Mouse (Mus musculus) midbrain, embryonic 15.5 days (tissue): ENCODE data around the gene Otulinl. TPM values are rescaled to one million over a fixed set of nuclear protein-coding genes. Genes with fewer than 3 reads are reported as not detected.
A peak's percentile ranks its signal among the peaks of the same experiment; 100 is the strongest.

ENCODE experiments used
- ATAC-seq: fragments of 200-750 bp; cut with Nextera tagmentation; replicated peaks from 2 replicates; pipeline ENCODE4 v1.8.0; 2017; ENCODE audit warnings: moderate TSS enrichment
- H3K27ac ChIP-seq: fragments of 300-500 bp; sonication (generic); 2 replicates; pipeline ENCODE4 v1.5.1; 2015; ENCODE audit warnings: mild to moderate bottlenecking, inconsistent platforms
- H3K27me3 ChIP-seq: fragments of 300-500 bp; sonication (generic); replicated peaks from 2 replicates; pipeline ENCODE4 v1.6.1; 2015; ENCODE audit warnings: inconsistent platforms
- H3K36me3 ChIP-seq: fragments of 300-500 bp; sonication (generic); replicated peaks from 2 replicates; pipeline ENCODE4 v1.6.1; 2015; ENCODE audit warnings: inconsistent platforms
- H3K4me1 ChIP-seq: fragments of 300-500 bp; sonication (generic); 2 replicates; pipeline ENCODE4 v1.6.1; 2015; ENCODE audit warnings: inconsistent platforms
- H3K4me2 ChIP-seq: fragments of 300-500 bp; sonication (generic); 2 replicates; pipeline ENCODE4 v1.6.1; 2015; ENCODE audit warnings: inconsistent platforms, mild to moderate bottlenecking, moderate library complexity
- H3K4me3 ChIP-seq: fragments of 300-500 bp; sonication (generic); 2 replicates; pipeline ENCODE4 v1.5.1; 2015; ENCODE audit warnings: mild to moderate bottlenecking, inconsistent platforms
- H3K9ac ChIP-seq: fragments of 300-500 bp; sonication (generic); 2 replicates; pipeline ENCODE4 v1.6.1; 2015; ENCODE audit warnings: mild to moderate bottlenecking, inconsistent platforms
- H3K9me3 ChIP-seq: fragments of 300-500 bp; sonication (generic); 2 replicates; pipeline ENCODE4 v1.6.1; 2016; ENCODE audit warnings: inconsistent platforms
- WGBS: fragments of 180-500 bp; shearing (Covaris S2); methylation state at CpG from one replicate; pipeline ENCODE4 v1.1.7; 2015; ENCODE audit warnings: mixed read lengths; 5-methylcytosine and 5-hydroxymethylcytosine counted together
- polyA plus RNA-seq: library from polyadenylated mRNA; unstranded; fragments of >200 nt; fragmentation: Nextera tagmentation; extraction: Ambion mirVana; gene quantifications from 2 replicates; pipeline ENCODE4 v1.2.1, GENCODE M21; 2015

Otulinl gene
- polyA plus RNA-seq, 1 experiment from 2014 or later: 13.3 TPM

- ATAC-seq: no peak
- H3K9me3 ChIP-seq: no peaks in the 10 kb centered on the region
- no peak overlapping the region for H3K9ac ChIP-seq
- 85% methylated on average over 3 of the region's 3 CpGs for WGBS
- H3K4me2 ChIP-seq: no peak overlapping the region
- H3K36me3 ChIP-seq: no peaks in the 10 kb centered on the region
- no peak overlapping the region for H3K27ac ChIP-seq
- H3K27me3 ChIP-seq: no peaks in the 10 kb centered on the region
- no peak overlapping the region for H3K4me3 ChIP-seq
- H3K4me1 ChIP-seq: no peaks in the 10 kb centered on the region
Measured at GRCm38 (mm10) chr15:27642895-27643294, 38.5 kb downstream of the Otulinl start.

- ATAC-seq: no peak
- 79% methylated on average over 12 of the region's 12 CpGs for WGBS
- H3K27ac ChIP-seq: no peak overlapping the region
- H3K4me1 ChIP-seq: no peaks in the 10 kb centered on the region
- H3K9ac ChIP-seq: no peak overlapping the region
- H3K36me3 ChIP-seq: no peaks in the 10 kb centered on the region
- no peaks in the 10 kb centered on the region for H3K27me3 ChIP-seq
- H3K4me3 ChIP-seq: no peak overlapping the region
- no peak overlapping the region for H3K4me2 ChIP-seq
- H3K9me3 ChIP-seq: no peaks in the 10 kb centered on the region
Measured at GRCm38 (mm10) chr15:27641171-27641570, 40.2 kb downstream of the Otulinl start.

- no peak for ATAC-seq
- H3K4me1 ChIP-seq: peaks cover 14% of the 10 kb centered on the region
- H3K9me3 ChIP-seq: no peaks in the 10 kb centered on the region
- H3K4me3 ChIP-seq: no peak overlapping the region
- H3K4me2 ChIP-seq: no peak overlapping the region
- H3K9ac ChIP-seq: no peak overlapping the region
- H3K27ac ChIP-seq: no peak overlapping the region
- 77% methylated on average over 8 of the region's 8 CpGs for WGBS
- H3K27me3 ChIP-seq: no peaks in the 10 kb centered on the region
- no peaks in the 10 kb centered on the region for H3K36me3 ChIP-seq
Measured at GRCm38 (mm10) chr15:27633941-27634900, 47.2 kb downstream of the Otulinl start.

GRCm38 (mm10) chr15:27630601-27631383, 50.6 kb downstream of the Otulinl start, which contains the start of gene Otulin:
Otulin (minus strand) TSS chr15:27630693.
- peak within 1 kb of the TSS; percentile 73 for H3K27ac ChIP-seq
- ATAC-seq: peak; percentile 98

GRCm38 (mm10) chr15:27629800-27630600, 51.4 kb downstream of the Otulinl start:
- 2% methylated on average over 53 of the region's 53 CpGs for WGBS
- ATAC-seq: peak; percentile 85

More at GRCm38 (mm10) chr15:27630601-27631383, 50.6 kb downstream of the Otulinl start, which contains the start of gene Otulin:
- no peaks in the 10 kb centered on the region for H3K27me3 ChIP-seq
- peak within 1 kb of the TSS; percentile 90 for H3K4me3 ChIP-seq
- WGBS: 5% methylated on average over 54 of the region's 56 CpGs
- no peaks in the 10 kb centered on the region for H3K36me3 ChIP-seq
- H3K9ac ChIP-seq: peak within 1 kb of the TSS; percentile 68
- peak within 1 kb of the TSS; percentile 76 for H3K4me2 ChIP-seq
- peaks cover 24% of the 10 kb centered on the region for H3K4me1 ChIP-seq
- H3K9me3 ChIP-seq: no peaks in the 10 kb centered on the region

GRCm38 (mm10) chr15:27629046-27629445, 52.3 kb downstream of the Otulinl start:
- no peak overlapping the region for H3K27ac ChIP-seq
- no peak overlapping the region for H3K9ac ChIP-seq
- H3K9me3 ChIP-seq: no peaks in the 10 kb centered on the region
- no peak overlapping the region for H3K4me3 ChIP-seq
- H3K4me1 ChIP-seq: peaks cover 24% of the 10 kb centered on the region
- H3K36me3 ChIP-seq: no peaks in the 10 kb centered on the region
- peak overlapping the region; percentile 76 for H3K4me2 ChIP-seq
- no peak for ATAC-seq
- no peaks in the 10 kb centered on the region for H3K27me3 ChIP-seq
- WGBS: 81% methylated on average over 4 of the region's 4 CpGs

More at GRCm38 (mm10) chr15:27629800-27630600, 51.4 kb downstream of the Otulinl start:
- Histone ChIP-seq H3K27me3 (no peaks in the 10 kb centered on the region), H3K9ac (peak overlapping the region; percentile 68), H3K9me3 (no peaks in the 10 kb centered on the region), H3K4me2 (peak overlapping the region; percentile 76), H3K27ac (peak overlapping the region; percentile 53), H3K4me1 (peaks cover 24% of the 10 kb centered on the region), H3K36me3 (no peaks in the 10 kb centered on the region), H3K4me3 (peak overlapping the region; percentile 90)

GRCm38 (mm10) chr15:27627794-27628193, 53.6 kb downstream of the Otulinl start:
- no peak overlapping the region for H3K4me3 ChIP-seq
- no peak for ATAC-seq
- no peaks in the 10 kb centered on the region for H3K9me3 ChIP-seq
- H3K27ac ChIP-seq: no peak overlapping the region
- H3K4me1 ChIP-seq: peaks cover 24% of the 10 kb centered on the region
- H3K27me3 ChIP-seq: no peaks in the 10 kb centered on the region
- 0 out of 2 replicates have a peak, but pooled peaks cover 2% of the 10 kb centered on the region for H3K36me3 ChIP-seq
- no peak overlapping the region for H3K4me2 ChIP-seq
- no peak overlapping the region for H3K9ac ChIP-seq
- whole genome bisulfite sequencing: 93% methylated on average over 9 of the region's 9 CpGs

- H3K4me1 ChIP-seq: peaks cover 23% of the 10 kb centered on the region
- no peaks in the 10 kb centered on the region for H3K9me3 ChIP-seq
- 93% methylated on average over 1 of the region's 1 CpGs for WGBS
- no peak overlapping the region for H3K4me2 ChIP-seq
- no peak overlapping the region for H3K9ac ChIP-seq
- ATAC-seq: no peak
- no peak overlapping the region for H3K4me3 ChIP-seq
- H3K27me3 ChIP-seq: no peaks in the 10 kb centered on the region
- no peak overlapping the region for H3K27ac ChIP-seq
- H3K36me3 ChIP-seq: peaks cover 5% of the 10 kb centered on the region; the same call in 1 of the 2 replicates
Measured at GRCm38 (mm10) chr15:27626314-27626713, 55.1 kb downstream of the Otulinl start.

- Histone ChIP-seq H3K4me1 (peaks cover 18% of the 10 kb centered on the region), H3K4me2 (no peak overlapping the region), H3K4me3 (no peak overlapping the region)
Measured at GRCm38 (mm10) chr15:27625890-27626255, 55.5 kb downstream of the Otulinl start.

GRCm38 (mm10) chr15:27625014-27625889, 56.1 kb downstream of the Otulinl start:
- H3K4me3 ChIP-seq: no peak overlapping the region
- no peak overlapping the region for H3K27ac ChIP-seq
- no peak overlapping the region for H3K9ac ChIP-seq
- H3K4me1 ChIP-seq: peaks cover 18% of the 10 kb centered on the region
- 90% methylated on average over 13 of the region's 13 CpGs for WGBS
- H3K36me3 ChIP-seq: peaks cover 5% of the 10 kb centered on the region; the same call in 1 of the 2 replicates
- H3K27me3 ChIP-seq: no peaks in the 10 kb centered on the region
- no peaks in the 10 kb centered on the region for H3K9me3 ChIP-seq
- H3K4me2 ChIP-seq: no peak overlapping the region
- ATAC-seq: no peak

More at GRCm38 (mm10) chr15:27625890-27626255, 55.5 kb downstream of the Otulinl start:
- H3K9ac ChIP-seq: no peak overlapping the region
- WGBS: 82% methylated on average over 10 of the region's 10 CpGs
- H3K27ac ChIP-seq: no peak overlapping the region
- H3K27me3 ChIP-seq: no peaks in the 10 kb centered on the region
- H3K9me3 ChIP-seq: no peaks in the 10 kb centered on the region
- peaks cover 5% of the 10 kb centered on the region; the same call in 1 of the 2 replicates for H3K36me3 ChIP-seq
- no peak for ATAC-seq

GRCm38 (mm10) chr15:27623286-27623685, 58.1 kb downstream of the Otulinl start:
- Histone ChIP-seq H3K27me3 (no peaks in the 10 kb centered on the region), H3K9ac (no peak overlapping the region), H3K4me3 (no peak overlapping the region), H3K4me2 (no peak overlapping the region), H3K4me1 (0 out of 2 replicates have a peak, but pooled peaks cover under 1% of the 10 kb centered on the region), H3K36me3 (peaks cover 5% of the 10 kb centered on the region; the same call in 1 of the 2 replicates), H3K9me3 (no peaks in the 10 kb centered on the region), H3K27ac (no peak overlapping the region)
- ATAC-seq: no peak
- 94% methylated on average over 6 of the region's 6 CpGs for WGBS
